Mouse (Mus musculus) midbrain, embryonic 15.5 days (tissue): Measurements from ENCODE around the gene Arl4d. TPM values are rescaled to one million over a fixed set of nuclear protein-coding genes. Genes with fewer than 3 reads are reported as not detected.

Experiments used
- ATAC-seq: fragments of 200-750 bp; cut with Nextera tagmentation; replicated peaks from 2 replicates; pipeline ENCODE4 v1.8.0; 2017; ENCODE audit warnings: moderate TSS enrichment
- H3K27ac ChIP-seq: fragments of 300-500 bp; sonication (generic); 2 replicates; pipeline ENCODE4 v1.5.1; 2015; ENCODE audit warnings: mild to moderate bottlenecking, inconsistent platforms
- H3K27me3 ChIP-seq: fragments of 300-500 bp; sonication (generic); replicated peaks from 2 replicates; pipeline ENCODE4 v1.6.1; 2015; ENCODE audit warnings: inconsistent platforms
- H3K36me3 ChIP-seq: fragments of 300-500 bp; sonication (generic); replicated peaks from 2 replicates; pipeline ENCODE4 v1.6.1; 2015; ENCODE audit warnings: inconsistent platforms
- H3K4me1 ChIP-seq: fragments of 300-500 bp; sonication (generic); 2 replicates; pipeline ENCODE4 v1.6.1; 2015; ENCODE audit warnings: inconsistent platforms
- H3K4me2 ChIP-seq: fragments of 300-500 bp; sonication (generic); 2 replicates; pipeline ENCODE4 v1.6.1; 2015; ENCODE audit warnings: inconsistent platforms, mild to moderate bottlenecking, moderate library complexity
- H3K4me3 ChIP-seq: fragments of 300-500 bp; sonication (generic); 2 replicates; pipeline ENCODE4 v1.5.1; 2015; ENCODE audit warnings: mild to moderate bottlenecking, inconsistent platforms
- H3K9ac ChIP-seq: fragments of 300-500 bp; sonication (generic); 2 replicates; pipeline ENCODE4 v1.6.1; 2015; ENCODE audit warnings: mild to moderate bottlenecking, inconsistent platforms
- H3K9me3 ChIP-seq: fragments of 300-500 bp; sonication (generic); 2 replicates; pipeline ENCODE4 v1.6.1; 2016; ENCODE audit warnings: inconsistent platforms
- WGBS: fragments of 180-500 bp; shearing (Covaris S2); methylation state at CpG from one replicate; pipeline ENCODE4 v1.1.7; 2015; ENCODE audit warnings: mixed read lengths; 5-methylcytosine and 5-hydroxymethylcytosine counted together
- polyA plus RNA-seq: library from polyadenylated mRNA; unstranded; fragments of >200 nt; fragmentation: Nextera tagmentation; extraction: Ambion mirVana; gene quantifications from 2 replicates; pipeline ENCODE4 v1.2.1, GENCODE M21; 2015

Arl4d gene
- polyA plus RNA-seq, 1 experiment from 2014 or later = 5.0 TPM

GRCm38 (mm10) chr11:101690326-101690725 is 25.0 kb downstream of the Arl4d start:
- H3K27ac ChIP-seq = 0 out of 2 replicates have a peak overlapping the region, but pooled peaks have one; percentile 2
- no peaks in the 10 kb centered on the region for H3K27me3 ChIP-seq
- H3K4me2 ChIP-seq = no peak overlapping the region
- no peaks in the 10 kb centered on the region for H3K36me3 ChIP-seq
- peaks cover 14% of the 10 kb centered on the region for H3K4me1 ChIP-seq
- no peaks in the 10 kb centered on the region for H3K9me3 ChIP-seq
- no peak for ATAC-seq
- 65% methylated on average over 5 of the region's 5 CpGs for WGBS
- H3K4me3 ChIP-seq = no peak overlapping the region
- H3K9ac ChIP-seq = no peak overlapping the region

- Histone ChIP-seq H3K9ac (peak overlapping the region; percentile 21), H3K27ac (peak overlapping the region; percentile 75), H3K9me3 (no peaks in the 10 kb centered on the region), H3K27me3 (no peaks in the 10 kb centered on the region), H3K4me2 (peak overlapping the region; percentile 50), H3K4me3 (peak overlapping the region; percentile 26), H3K36me3 (no peaks in the 10 kb centered on the region), H3K4me1 (peaks cover 23% of the 10 kb centered on the region)
- 1% methylated on average over 20 of the region's 20 CpGs for WGBS
- peak; percentile 80 for ATAC-seq
Measured at GRCm38 (mm10) chr11:101695906-101696661, 30.7 kb downstream of the Arl4d start.

- no peaks in the 10 kb centered on the region for H3K27me3 ChIP-seq
- H3K4me3 ChIP-seq = no peak overlapping the region
- 95% methylated on average over 9 of the region's 9 CpGs for WGBS
- H3K9me3 ChIP-seq = no peaks in the 10 kb centered on the region
- ATAC-seq = no peak
- H3K4me2 ChIP-seq = no peak overlapping the region
- no peak overlapping the region for H3K9ac ChIP-seq
- no peaks in the 10 kb centered on the region for H3K36me3 ChIP-seq
- H3K27ac ChIP-seq = peak overlapping the region; percentile 75; the same call in 1 of the 2 replicates
- H3K4me1 ChIP-seq = peaks cover 23% of the 10 kb centered on the region
Measured at GRCm38 (mm10) chr11:101697156-101697861, 32.0 kb downstream of the Arl4d start.

- Histone ChIP-seq H3K4me1 (peaks cover 23% of the 10 kb centered on the region), H3K27ac (no peak overlapping the region), H3K4me3 (no peak overlapping the region), H3K4me2 (no peak overlapping the region), H3K36me3 (no peaks in the 10 kb centered on the region), H3K9me3 (no peaks in the 10 kb centered on the region), H3K27me3 (no peaks in the 10 kb centered on the region), H3K9ac (no peak overlapping the region)
- no peak for ATAC-seq
Measured at GRCm38 (mm10) chr11:101698114-101698513, 32.8 kb downstream of the Arl4d start.

GRCm38 (mm10) chr11:101699556-101699955 is 34.2 kb downstream of the Arl4d start:
- Histone ChIP-seq H3K9me3 (no peaks in the 10 kb centered on the region), H3K4me3 (no peak overlapping the region), H3K27ac (no peak overlapping the region), H3K4me1 (peaks cover 28% of the 10 kb centered on the region), H3K4me2 (no peak overlapping the region), H3K36me3 (no peaks in the 10 kb centered on the region), H3K9ac (no peak overlapping the region), H3K27me3 (no peaks in the 10 kb centered on the region)
- WGBS = 91% methylated on average over 1 of the region's 1 CpGs
- no peak for ATAC-seq

- no peak for ATAC-seq
- WGBS = 72% methylated on average over 7 of the region's 7 CpGs
- Histone ChIP-seq H3K9ac (no peak overlapping the region), H3K4me2 (no peak overlapping the region), H3K4me3 (no peak overlapping the region), H3K27ac (no peak overlapping the region), H3K27me3 (no peaks in the 10 kb centered on the region), H3K4me1 (peaks cover 28% of the 10 kb centered on the region), H3K9me3 (no peaks in the 10 kb centered on the region), H3K36me3 (no peaks in the 10 kb centered on the region)
Measured at GRCm38 (mm10) chr11:101699991-101700390, 34.6 kb downstream of the Arl4d start.

- no peak overlapping the region for H3K4me2 ChIP-seq
- H3K9ac ChIP-seq = no peak overlapping the region
Measured at GRCm38 (mm10) chr11:101700446-101700845, 35.1 kb downstream of the Arl4d start.

GRCm38 (mm10) chr11:101704081-101704480 is 38.7 kb downstream of the Arl4d start:
- Histone ChIP-seq H3K27me3 (no peaks in the 10 kb centered on the region), H3K4me3 (no peak overlapping the region), H3K4me1 (peaks cover 7% of the 10 kb centered on the region), H3K27ac (no peak overlapping the region), H3K9ac (no peak overlapping the region), H3K9me3 (no peaks in the 10 kb centered on the region), H3K4me2 (no peak overlapping the region), H3K36me3 (no peaks in the 10 kb centered on the region)
- ATAC-seq = no peak
- WGBS = 48% methylated on average over 5 of the region's 5 CpGs

More at GRCm38 (mm10) chr11:101700446-101700845, 35.1 kb downstream of the Arl4d start:
- no peaks in the 10 kb centered on the region for H3K36me3 ChIP-seq
- no peaks in the 10 kb centered on the region for H3K9me3 ChIP-seq
- 56% methylated on average over 12 of the region's 12 CpGs for WGBS
- no peak overlapping the region for H3K4me3 ChIP-seq
- H3K27me3 ChIP-seq = no peaks in the 10 kb centered on the region
- H3K27ac ChIP-seq = no peak overlapping the region
- H3K4me1 ChIP-seq = peaks cover 24% of the 10 kb centered on the region
- ATAC-seq = no peak

GRCm38 (mm10) chr11:101706764-101707448 is 41.6 kb downstream of the Arl4d start:
- Histone ChIP-seq H3K36me3 (no peaks in the 10 kb centered on the region), H3K9me3 (no peaks in the 10 kb centered on the region), H3K27me3 (no peaks in the 10 kb centered on the region), H3K4me1 (peaks cover 4% of the 10 kb centered on the region; the same call in 1 of the 2 replicates), H3K27ac (no peak overlapping the region), H3K4me3 (no peak overlapping the region), H3K9ac (no peak overlapping the region), H3K4me2 (no peak overlapping the region)
- no peak for ATAC-seq
- WGBS = 76% methylated on average over 10 of the region's 10 CpGs

GRCm38 (mm10) chr11:101708482-101708881 is 43.1 kb downstream of the Arl4d start:
- 66% methylated on average over 5 of the region's 5 CpGs for WGBS
- H3K9me3 ChIP-seq = no peaks in the 10 kb centered on the region
- no peak overlapping the region for H3K9ac ChIP-seq
- no peaks in the 10 kb centered on the region for H3K27me3 ChIP-seq
- H3K4me3 ChIP-seq = no peak overlapping the region
- H3K4me2 ChIP-seq = no peak overlapping the region
- H3K27ac ChIP-seq = no peak overlapping the region
- no peaks in the 10 kb centered on the region for H3K36me3 ChIP-seq
- peaks cover 4% of the 10 kb centered on the region; the same call in 1 of the 2 replicates for H3K4me1 ChIP-seq
- ATAC-seq = no peak

- whole genome bisulfite sequencing = 87% methylated on average over 9 of the region's 9 CpGs
- no peak for ATAC-seq
- Histone ChIP-seq H3K27me3 (no peaks in the 10 kb centered on the region), H3K4me2 (no peak overlapping the region), H3K4me3 (no peak overlapping the region), H3K9me3 (no peaks in the 10 kb centered on the region), H3K27ac (no peak overlapping the region), H3K4me1 (peaks cover 1% of the 10 kb centered on the region; the same call in 1 of the 2 replicates), H3K36me3 (no peaks in the 10 kb centered on the region), H3K9ac (no peak overlapping the region)
Measured at GRCm38 (mm10) chr11:101712811-101713210, 47.5 kb downstream of the Arl4d start.

GRCm38 (mm10) chr11:101714012-101714411 is 48.7 kb downstream of the Arl4d start:
- no peak for ATAC-seq
- Histone ChIP-seq H3K4me1 (peaks cover 10% of the 10 kb centered on the region), H3K9ac (no peak overlapping the region), H3K27me3 (no peaks in the 10 kb centered on the region), H3K4me2 (no peak overlapping the region), H3K36me3 (no peaks in the 10 kb centered on the region), H3K9me3 (no peaks in the 10 kb centered on the region), H3K27ac (no peak overlapping the region), H3K4me3 (no peak overlapping the region)
- WGBS = 66% methylated on average over 7 of the region's 7 CpGs
